Mouse (Mus musculus) spleen, adult 2 months (tissue): Measurements from ENCODE around the gene Tmsb15b1. TPM values are rescaled to one million over a fixed set of nuclear protein-coding genes. Genes with fewer than 3 reads are reported as not detected.
"Not testable (repeated sequence)": the region's sequence is repeated elsewhere in the genome, so short reads cannot be mapped to it uniquely, and the experiment has no call there.

Experiments used
- DNase-seq, 2 experiments: peaks; one replicate each; pipeline versions ENCODE4 v3.0.0 to v3.0.0-alpha.2; 2012 to 2021; ENCODE audit warnings: low spot score in 2 of 2, low read depth in 1 of 2
- H3K27ac ChIP-seq: fragments of 200-500 bp; 2 replicates; pipeline ENCODE4 v1.5.1; 2012; ENCODE audit warnings: low read length, inconsistent platforms; ENCODE audit not compliant: insufficient read depth
- H3K27me3 ChIP-seq: fragments of 200-500 bp; 2 replicates; pipeline ENCODE4 v1.6.1; 2012; ENCODE audit warnings: mild to moderate bottlenecking, moderate library complexity, low read length, inconsistent platforms; ENCODE audit not compliant: control insufficient read depth, insufficient read depth
- H3K36me3 ChIP-seq: fragments of 200-500 bp; 2 replicates; pipeline ENCODE4 v1.6.1; 2012; ENCODE audit warnings: mild to moderate bottlenecking, low read length, inconsistent platforms; ENCODE audit not compliant: control insufficient read depth, insufficient read depth
- H3K4me1 ChIP-seq: fragments of 200-500 bp; 2 replicates; pipeline ENCODE4 v1.6.1; 2011; ENCODE audit warnings: inconsistent platforms; ENCODE audit not compliant: control insufficient read depth, insufficient read depth, insufficient read length
- H3K4me3 ChIP-seq: fragments of 200-500 bp; 2 replicates; pipeline ENCODE4 v1.5.1; 2011; ENCODE audit warnings: mild to moderate bottlenecking, inconsistent platforms; ENCODE audit not compliant: insufficient read depth, insufficient read length; ENCODE audit errors: extremely low read depth
- CTCF ChIP-seq: fragments of 200-500 bp; IDR thresholded peaks from 2 replicates; pipeline ENCODE4 v1.5.1; 2011; ENCODE audit warnings: mild to moderate bottlenecking, inconsistent platforms; ENCODE audit not compliant: insufficient read depth, insufficient read length, insufficient replicate concordance; ENCODE audit errors: extremely low read depth
- POLR2A ChIP-seq: fragments of 200-500 bp; IDR thresholded peaks from 2 replicates; pipeline ENCODE4 v1.6.1; 2011; ENCODE audit warnings: low read depth, low read length, inconsistent platforms
- WGBS: fragments of 180-500 bp; shearing (Covaris S2); methylation state at CpG from one replicate; pipeline ENCODE4 v1.1.7; 2018; 5-methylcytosine and 5-hydroxymethylcytosine counted together
- polyA plus RNA-seq: library from polyadenylated mRNA; depleted of rRNA; stranded (reverse); fragments of >200 nt; gene quantifications from 2 replicates; pipeline ENCODE4 v1.2.3, GENCODE M21; 2012

Gene Tmsb15b1
- polyA plus RNA-seq, 1 experiment = 0.34 TPM

GRCm38 (mm10) chrX:136992978-136993547 lies 16.4 kb upstream of the Tmsb15b1 start, which contains the start of gene Zcchc18:
Gene Zcchc18, plus strand, starts transcription at chrX:136993155.
- Histone ChIP-seq H3K27ac (peak within 1 kb of the TSS; percentile 98), H3K27me3 (no peaks in the 10 kb centered on the region), H3K4me3 (peak within 1 kb of the TSS; percentile 95), H3K36me3 (no peaks in the 10 kb centered on the region), H3K4me1 (peaks cover 3% of the 10 kb centered on the region; the same call in 1 of the 2 replicates)
- 32% methylated on average over 26 of the region's 26 CpGs for WGBS
- DNase-seq = peak; percentile 30 to 76
- peak; percentile 73 for TF ChIP-seq POLR2A
- TF ChIP-seq CTCF = no peak

GRCm38 (mm10) chrX:136992191-136992965 lies 15.7 kb upstream of the Tmsb15b1 start:
- Histone ChIP-seq H3K27me3 (no peaks in the 10 kb centered on the region), H3K4me3 (peak overlapping the region; percentile 95), H3K36me3 (no peaks in the 10 kb centered on the region), H3K4me1 (peaks cover 3% of the 10 kb centered on the region; the same call in 1 of the 2 replicates), H3K27ac (peak overlapping the region; percentile 98)
- DNase-seq = no peak
- 21% methylated on average over 19 of the region's 19 CpGs for WGBS
- TF ChIP-seq CTCF = no peak
- no peak for TF ChIP-seq POLR2A

GRCm38 (mm10) chrX:136991274-136991673 lies 14.6 kb upstream of the Tmsb15b1 start:
- DNase-seq = no peak
- peak overlapping the region; percentile 98 for H3K27ac ChIP-seq
- no peaks in the 10 kb centered on the region for H3K27me3 ChIP-seq
- TF ChIP-seq POLR2A = no peak
- no peak for TF ChIP-seq CTCF
- peak overlapping the region; percentile 38; the same call in 1 of the 2 replicates for H3K4me3 ChIP-seq
- 62% methylated on average over 2 of the region's 2 CpGs for WGBS
- peaks cover 6% of the 10 kb centered on the region; the same call in 1 of the 2 replicates for H3K4me1 ChIP-seq
- H3K36me3 ChIP-seq = no peaks in the 10 kb centered on the region

- TF ChIP-seq CTCF (no peak), POLR2A (no peak)
- H3K27ac ChIP-seq = peak overlapping the region; percentile 82
These were observed 9.4 kb upstream of the Tmsb15b1 start for GRCm38 (mm10) chrX:136986039-136986438.

DNA sequence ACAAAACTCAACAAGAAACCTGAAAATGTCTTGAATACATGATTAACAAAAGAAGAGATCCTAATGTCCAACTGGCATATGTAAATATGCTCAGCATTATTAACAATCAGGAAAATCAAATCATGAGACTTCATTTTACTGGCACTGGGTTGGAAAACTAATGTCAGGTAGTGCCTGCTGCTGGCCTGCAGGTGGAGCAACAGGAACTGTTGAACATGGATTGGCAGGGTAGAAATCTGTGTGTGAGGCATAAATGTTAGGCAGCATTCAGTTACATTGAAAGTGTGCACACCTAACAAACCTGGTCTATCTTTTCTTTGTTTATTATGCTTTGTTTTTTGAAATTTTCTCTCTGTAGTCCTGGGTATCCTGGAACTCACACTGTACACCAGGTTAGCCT lies 1.9 kb upstream of the Tmsb15b1 start:
- Histone ChIP-seq H3K27ac (no peak overlapping the region), H3K27me3 (no peaks in the 10 kb centered on the region)

More at GRCm38 (mm10) chrX:136986039-136986438, 9.4 kb upstream of the Tmsb15b1 start:
- peaks cover 4% of the 10 kb centered on the region; the same call in 1 of the 2 replicates for H3K4me1 ChIP-seq
- H3K27me3 ChIP-seq = no peaks in the 10 kb centered on the region
- no peak overlapping the region for H3K4me3 ChIP-seq
- peak; percentile 39 to 41 for DNase-seq
- no peaks in the 10 kb centered on the region for H3K36me3 ChIP-seq

GRCm38 (mm10) chrX:136975397-136975796 lies 1.3 kb downstream of the Tmsb15b1 start, which contains the start of gene Tmsb15b2:
Gene Tmsb15b2, minus strand, starts transcription at chrX:136975497.
- not testable (repeated sequence) for DNase-seq, H3K36me3 ChIP-seq, H3K27me3 ChIP-seq, H3K27ac ChIP-seq, H3K4me1 ChIP-seq
- 87% methylated on average over 6 of the region's 6 CpGs for WGBS
- peak within 1 kb of the TSS; percentile 83; the same call in 1 of the 2 replicates for H3K4me3 ChIP-seq

More for the DNA sequence above, 1.9 kb upstream of the Tmsb15b1 start:
- DNase-seq = no peak
- TF ChIP-seq POLR2A (no peak), CTCF (no peak)
- no peaks in the 10 kb centered on the region for H3K36me3 ChIP-seq
- no peaks in the 10 kb centered on the region for H3K4me1 ChIP-seq
- no peak overlapping the region for H3K4me3 ChIP-seq

DNA sequence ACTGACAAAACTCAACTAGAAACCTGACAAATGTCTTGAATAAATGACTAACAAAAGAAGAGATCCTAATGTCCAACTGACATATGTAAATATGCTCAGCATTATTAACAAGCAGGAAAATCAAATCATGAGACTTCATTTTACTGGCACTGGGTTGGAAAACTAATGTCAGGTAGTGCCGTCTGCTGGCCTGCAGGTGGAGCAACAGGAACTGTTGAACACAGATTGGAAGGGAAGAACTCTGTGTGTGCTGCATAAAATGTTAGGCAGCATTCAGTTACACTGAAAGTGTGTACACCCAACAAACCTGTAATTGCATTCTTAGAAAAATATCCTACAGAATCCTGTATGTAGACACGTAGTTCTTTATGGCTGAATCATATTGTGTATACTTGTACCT lies 17.0 kb downstream of the Tmsb15b1 start:
- Histone ChIP-seq H3K4me3 (no peak overlapping the region), H3K27me3 (no peaks in the 10 kb centered on the region), H3K36me3 (no peaks in the 10 kb centered on the region), H3K4me1 (no peaks in the 10 kb centered on the region), H3K27ac (no peak overlapping the region)
- 36% methylated on average over 2 of the region's 2 CpGs for WGBS
- TF ChIP-seq POLR2A (no peak), CTCF (peak; percentile 21; the same call in 1 of the 2 replicates)
- peak in 1 of 2 experiments; percentile 5 for DNase-seq

- H3K27ac ChIP-seq = not testable (repeated sequence)
- WGBS = 87% methylated on average over 5 of the region's 5 CpGs
These were observed 18.4 kb downstream of the Tmsb15b1 start for GRCm38 (mm10) chrX:136958300-136958699.

DNA sequence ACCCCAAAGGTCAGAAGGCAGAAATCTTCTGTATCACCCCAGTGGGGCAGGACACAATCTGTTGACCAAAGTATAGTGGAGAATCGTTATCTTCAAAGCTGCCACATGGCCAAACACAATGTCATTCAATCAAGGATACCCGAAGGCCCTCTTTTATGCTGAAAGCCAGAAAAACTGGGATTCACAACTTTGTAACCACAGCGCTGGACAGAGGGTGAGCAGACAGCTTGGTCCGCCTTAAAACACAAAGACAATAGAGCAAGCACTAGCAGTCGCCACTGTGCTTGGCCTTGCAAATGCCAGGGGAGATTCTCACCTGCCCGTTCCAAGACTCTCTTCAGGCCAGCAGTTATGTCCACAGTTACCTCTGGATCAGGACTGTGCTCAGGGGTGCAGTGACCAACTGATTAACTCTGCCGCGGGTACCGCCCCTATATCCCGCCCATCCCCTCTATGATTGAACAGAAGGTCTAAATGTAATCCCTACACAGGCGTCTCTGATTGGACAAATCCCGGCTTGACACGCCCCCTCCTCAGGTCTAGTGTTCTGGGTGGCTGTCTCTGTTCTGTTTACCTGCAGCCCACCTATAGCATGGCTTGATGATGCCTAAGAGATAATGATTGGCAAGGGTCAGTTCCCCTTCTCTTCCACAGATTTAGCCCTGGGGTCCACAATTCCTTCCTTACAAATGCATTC lies 18.9 kb downstream of the Tmsb15b1 start:
- not testable (repeated sequence) for H3K27me3 ChIP-seq, H3K4me1 ChIP-seq, H3K4me3 ChIP-seq, H3K36me3 ChIP-seq, DNase-seq, H3K27ac ChIP-seq
- WGBS = 57% methylated on average over 13 of the region's 13 CpGs

More at GRCm38 (mm10) chrX:136958300-136958699, 18.4 kb downstream of the Tmsb15b1 start:
- H3K36me3 ChIP-seq, DNase-seq, H3K27me3 ChIP-seq, H3K4me1 ChIP-seq, H3K4me3 ChIP-seq: not testable (repeated sequence)
